Mouse (Mus musculus): Measurements from ENCODE around the gene Cped1. TPM values are rescaled to one million over a fixed set of nuclear protein-coding genes. Genes with fewer than 3 reads are reported as not detected.

Cped1 gene
- polyA plus RNA-seq, 1 experiment = 1.8 TPM

DNA sequence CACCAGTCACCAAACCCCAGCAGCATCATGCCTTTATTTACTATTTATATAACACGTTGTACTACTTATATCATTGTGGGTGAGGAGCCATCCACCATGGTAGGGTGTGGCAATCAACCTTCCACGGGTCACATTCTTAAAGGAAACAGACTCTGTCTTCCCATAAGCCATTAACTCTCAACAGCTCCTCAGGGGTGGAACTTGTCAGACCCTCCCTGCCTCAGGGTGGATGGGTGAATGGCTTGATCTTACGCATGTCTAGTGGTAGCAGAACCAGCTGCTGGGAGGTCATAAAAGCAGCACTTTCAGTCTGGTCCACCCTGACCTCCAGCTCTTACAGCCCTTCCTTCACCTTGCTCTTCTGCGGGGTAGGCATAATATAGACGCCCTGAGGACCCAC, 100.3 kb downstream of the Cped1 start:
- TF ChIP-seq POLR2A (IDR thresholded peaks at IDR 0.05; ENCODE audit: control insufficient read depth, low read depth, low read length) = no peak
- no peak for TF ChIP-seq CTCF (IDR thresholded peaks at IDR 0.05; ENCODE audit: control insufficient read depth, insufficient read depth, insufficient replicate concordance, low read depth, low read length)
- no peaks in the 10 kb centered on the region for H3K36me3 ChIP-seq (ENCODE audit: control insufficient read depth, insufficient read depth, low read length)
- H3K4me3 ChIP-seq (ENCODE audit: control insufficient read depth, low read depth, low read length) = no peak overlapping the region
- H3K4me1 ChIP-seq (ENCODE audit: control insufficient read depth, insufficient read depth, low read length) = no peaks in the 10 kb centered on the region
- H3K27ac ChIP-seq (ENCODE audit: control insufficient read depth, insufficient read depth, low read depth, low read length) = no peak overlapping the region
- H3K27me3 ChIP-seq (ENCODE audit: control insufficient read depth, insufficient read depth, low read length) = no peaks in the 10 kb centered on the region

- TF ChIP-seq CTCF (IDR thresholded peaks at IDR 0.05; ENCODE audit: control insufficient read depth, insufficient read depth, insufficient replicate concordance, low read depth, low read length) = peak; percentile 62
- no peak for TF ChIP-seq POLR2A (IDR thresholded peaks at IDR 0.05; ENCODE audit: control insufficient read depth, low read depth, low read length)
- no peaks in the 10 kb centered on the region for H3K27me3 ChIP-seq (ENCODE audit: control insufficient read depth, insufficient read depth, low read length)
- H3K36me3 ChIP-seq (ENCODE audit: control insufficient read depth, insufficient read depth, low read length) = no peaks in the 10 kb centered on the region
- no peaks in the 10 kb centered on the region for H3K4me1 ChIP-seq (ENCODE audit: control insufficient read depth, insufficient read depth, low read length)
- no peak overlapping the region for H3K27ac ChIP-seq (ENCODE audit: control insufficient read depth, insufficient read depth, low read depth, low read length)
- H3K4me3 ChIP-seq (ENCODE audit: control insufficient read depth, low read depth, low read length) = no peak overlapping the region
Observed at GRCm38 (mm10) chr6:22088346-22089064, 102.8 kb downstream of the Cped1 start.

DNA sequence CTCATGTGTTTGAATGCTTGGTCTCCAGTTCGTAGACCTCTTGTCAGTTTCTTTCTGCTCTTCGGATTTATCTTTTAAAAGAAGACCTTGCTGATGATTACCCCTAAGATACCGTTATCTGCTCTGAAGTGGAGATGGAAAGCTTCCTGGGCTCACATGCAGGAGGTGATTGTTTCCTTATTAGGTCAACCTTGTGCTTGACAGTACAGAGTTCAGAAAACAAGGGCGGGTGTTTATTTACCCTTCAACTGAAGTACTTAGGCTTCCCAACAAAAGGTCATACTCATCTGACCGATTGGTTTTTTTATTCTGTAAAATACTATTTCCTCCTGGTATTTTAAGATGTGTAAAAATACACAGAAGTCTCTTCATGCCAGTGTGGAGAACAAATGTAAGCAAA, 106.1 kb downstream of the Cped1 start:
- TF ChIP-seq POLR2A (IDR thresholded peaks at IDR 0.05; ENCODE audit: control insufficient read depth, low read depth, low read length) = no peak
- no peak for TF ChIP-seq CTCF (IDR thresholded peaks at IDR 0.05; ENCODE audit: control insufficient read depth, insufficient read depth, insufficient replicate concordance, low read depth, low read length)
- Histone ChIP-seq H3K4me3 (ENCODE audit: control insufficient read depth, low read depth, low read length) (no peak overlapping the region), H3K36me3 (ENCODE audit: control insufficient read depth, insufficient read depth, low read length) (no peaks in the 10 kb centered on the region), H3K4me1 (ENCODE audit: control insufficient read depth, insufficient read depth, low read length) (no peaks in the 10 kb centered on the region), H3K27me3 (ENCODE audit: control insufficient read depth, insufficient read depth, low read length) (no peaks in the 10 kb centered on the region), H3K27ac (ENCODE audit: control insufficient read depth, insufficient read depth, low read depth, low read length) (no peak overlapping the region)

DNA sequence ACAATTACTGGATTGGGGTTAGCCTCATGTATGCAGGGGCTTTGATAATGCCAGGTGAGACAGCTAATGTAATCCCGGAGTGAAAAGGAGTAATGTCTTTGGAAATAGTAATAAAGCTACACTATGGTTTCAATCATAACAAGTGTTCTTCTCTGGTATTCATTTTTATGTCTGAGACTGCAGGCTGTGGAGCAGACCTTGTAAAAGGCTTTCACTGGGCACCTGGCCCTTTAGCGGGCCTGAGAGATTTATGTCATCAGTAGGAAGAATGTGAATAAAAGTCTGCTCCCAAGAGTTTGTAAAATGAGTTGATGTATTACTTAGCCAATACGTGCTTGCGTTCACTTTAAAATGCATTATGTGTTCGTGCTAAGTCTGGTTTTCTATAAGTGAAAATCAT, 108.1 kb downstream of the Cped1 start:
- Histone ChIP-seq H3K4me1 (ENCODE audit: control insufficient read depth, insufficient read depth, low read length) (no peaks in the 10 kb centered on the region), H3K27ac (ENCODE audit: control insufficient read depth, insufficient read depth, low read depth, low read length) (no peak overlapping the region), H3K4me3 (ENCODE audit: control insufficient read depth, low read depth, low read length) (no peak overlapping the region), H3K27me3 (ENCODE audit: control insufficient read depth, insufficient read depth, low read length) (no peaks in the 10 kb centered on the region), H3K36me3 (ENCODE audit: control insufficient read depth, insufficient read depth, low read length) (no peaks in the 10 kb centered on the region)
- TF ChIP-seq POLR2A (IDR thresholded peaks at IDR 0.05; ENCODE audit: control insufficient read depth, low read depth, low read length) (no peak), CTCF (IDR thresholded peaks at IDR 0.05; ENCODE audit: control insufficient read depth, insufficient read depth, insufficient replicate concordance, low read depth, low read length) (no peak)

- Histone ChIP-seq H3K4me3 (ENCODE audit: control insufficient read depth, low read depth, low read length) (no peak overlapping the region), H3K4me1 (ENCODE audit: control insufficient read depth, insufficient read depth, low read length) (no peaks in the 10 kb centered on the region), H3K27ac (ENCODE audit: control insufficient read depth, insufficient read depth, low read depth, low read length) (no peak overlapping the region), H3K36me3 (ENCODE audit: control insufficient read depth, insufficient read depth, low read length) (no peaks in the 10 kb centered on the region), H3K27me3 (ENCODE audit: control insufficient read depth, insufficient read depth, low read length) (no peaks in the 10 kb centered on the region)
- no peak for TF ChIP-seq CTCF (IDR thresholded peaks at IDR 0.05; ENCODE audit: control insufficient read depth, insufficient read depth, insufficient replicate concordance, low read depth, low read length)
- no peak for TF ChIP-seq POLR2A (IDR thresholded peaks at IDR 0.05; ENCODE audit: control insufficient read depth, low read depth, low read length)
Observed at GRCm38 (mm10) chr6:22097709-22098108, 112.0 kb downstream of the Cped1 start.

- H3K36me3 ChIP-seq (ENCODE audit: control insufficient read depth, insufficient read depth, low read length) = no peaks in the 10 kb centered on the region
Observed at GRCm38 (mm10) chr6:22099832-22100231, 114.1 kb downstream of the Cped1 start.

DNA sequence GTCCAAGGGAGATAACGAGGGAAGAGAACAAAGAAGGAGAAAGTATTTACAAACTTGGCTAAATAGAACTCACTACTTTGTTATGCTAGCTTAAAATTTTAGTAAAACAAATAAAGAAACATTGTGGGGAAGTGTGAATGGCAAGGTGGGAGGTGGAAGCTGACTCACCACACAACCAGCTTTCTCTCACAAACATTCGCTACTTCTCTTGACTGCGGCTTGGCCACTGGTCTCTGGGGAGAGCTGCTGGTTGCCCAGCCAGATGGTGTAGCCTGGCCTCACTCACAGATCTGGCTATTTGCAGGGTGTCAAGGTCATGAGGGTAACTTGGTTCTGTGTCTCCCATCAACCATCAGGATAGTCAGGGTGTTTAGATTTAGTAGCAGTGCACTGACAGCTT, 116.2 kb downstream of the Cped1 start:
- no peaks in the 10 kb centered on the region for H3K4me1 ChIP-seq (ENCODE audit: control insufficient read depth, insufficient read depth, low read length)
- no peaks in the 10 kb centered on the region for H3K27me3 ChIP-seq (ENCODE audit: control insufficient read depth, insufficient read depth, low read length)
- no peaks in the 10 kb centered on the region for H3K36me3 ChIP-seq (ENCODE audit: control insufficient read depth, insufficient read depth, low read length)
- H3K27ac ChIP-seq (ENCODE audit: control insufficient read depth, insufficient read depth, low read depth, low read length) = no peak overlapping the region
- TF ChIP-seq CTCF (IDR thresholded peaks at IDR 0.05; ENCODE audit: control insufficient read depth, insufficient read depth, insufficient replicate concordance, low read depth, low read length) = no peak
- no peak for TF ChIP-seq POLR2A (IDR thresholded peaks at IDR 0.05; ENCODE audit: control insufficient read depth, low read depth, low read length)
- H3K4me3 ChIP-seq (ENCODE audit: control insufficient read depth, low read depth, low read length) = no peak overlapping the region

More at GRCm38 (mm10) chr6:22099832-22100231, 114.1 kb downstream of the Cped1 start:
- no peak overlapping the region for H3K27ac ChIP-seq (ENCODE audit: control insufficient read depth, insufficient read depth, low read depth, low read length)
- H3K27me3 ChIP-seq (ENCODE audit: control insufficient read depth, insufficient read depth, low read length) = no peaks in the 10 kb centered on the region
- TF ChIP-seq POLR2A (IDR thresholded peaks at IDR 0.05; ENCODE audit: control insufficient read depth, low read depth, low read length) (no peak), CTCF (IDR thresholded peaks at IDR 0.05; ENCODE audit: control insufficient read depth, insufficient read depth, insufficient replicate concordance, low read depth, low read length) (no peak)
- no peaks in the 10 kb centered on the region for H3K4me1 ChIP-seq (ENCODE audit: control insufficient read depth, insufficient read depth, low read length)
- no peak overlapping the region for H3K4me3 ChIP-seq (ENCODE audit: control insufficient read depth, low read depth, low read length)
